Mouse (Mus musculus) activated CD4-positive, CD25-positive, alpha-beta regulatory T cell, adult 9 weeks (primary cell): ENCODE results near the gene Fetub. TPM values are rescaled to one million over a fixed set of nuclear protein-coding genes. Genes with fewer than 3 reads are reported as not detected.

Experiments used
- polyA plus RNA-seq: library from polyadenylated mRNA; unstranded; fragments of 100-300 nt; shearing (Covaris generic); gene quantifications from one replicate; pipeline ENCODE4 v1.2.1, GENCODE M21; 2017

The Fetub gene
- not detected for polyA plus RNA-seq

DNA sequence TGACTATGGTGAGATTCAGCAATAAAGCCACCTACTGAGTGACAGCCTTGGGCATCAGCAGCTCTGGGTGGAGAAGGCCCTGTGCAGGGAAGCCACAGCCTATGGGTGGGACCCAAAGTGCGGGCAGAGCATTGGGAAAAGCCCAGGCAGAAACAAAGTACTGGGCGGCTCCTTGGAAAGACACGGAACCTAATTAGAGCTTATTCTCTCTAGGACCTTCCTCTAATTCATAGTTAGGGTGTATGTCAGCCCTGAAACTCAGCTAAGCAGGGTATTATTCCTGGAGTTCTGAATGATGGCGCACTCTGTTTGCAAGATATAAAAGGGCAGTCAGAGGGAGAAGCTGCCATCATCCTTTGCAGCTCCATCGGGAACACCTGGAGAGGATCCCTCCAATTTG lies at the start of gene Fetub:
Gene Fetub, plus strand, starts transcription at position 301 of the 400 bp plus-strand sequence.

GRCm38 (mm10) chr16:22890683-22891510 lies 27.2 kb upstream of the Fetub start, which contains the start of gene Ahsg:
Gene Ahsg (plus strand): TSS chr16:22891277.

GRCm38 (mm10) chr16:22950840-22951395 lies 32.8 kb downstream of the Fetub start, which contains the start of gene Hrg:
Gene Hrg (plus strand): TSS chr16:22951072.

Other genes starting within 250 kb of the Fetub start
- not detected for gene Crygs, start 106.8 kb upstream of the Fetub start, polyA plus RNA-seq
- gene Tbccd1, start 60.7 kb upstream of the Fetub start, polyA plus RNA-seq: 23.3 TPM
- 129 TPM for gene Dnajb11, start 60.5 kb upstream of the Fetub start, polyA plus RNA-seq
- gene Ahsg, start 27.1 kb upstream of the Fetub start, polyA plus RNA-seq: not detected
- not detected for gene Hrg, start 32.7 kb downstream of the Fetub start, polyA plus RNA-seq
- gene Kng2, start 111.1 kb downstream of the Fetub start, polyA plus RNA-seq: not detected
- gene Kng1, start 139.5 kb downstream of the Fetub start, polyA plus RNA-seq: not detected
- gene Eif4a2, start 189.1 kb downstream of the Fetub start, polyA plus RNA-seq: 275 TPM
- gene Rfc4, start 209.4 kb downstream of the Fetub start, polyA plus RNA-seq: 33.4 TPM
- 1.1 TPM for gene Adipoq, start 228.2 kb downstream of the Fetub start, polyA plus RNA-seq